Mouse (Mus musculus): ENCODE data around the gene Rnf224.

The Rnf224 gene

GRCm38 (mm10) chr2:25225811-25226379 lies 10.7 kb downstream of the Rnf224 start:
- peak in 1 of 2 experiments; percentile 4 for DNase-seq

- peak; percentile 96 to 97 for DNase-seq
Measured at GRCm38 (mm10) chr2:25224766-25225752, 11.5 kb downstream of the Rnf224 start.

GRCm38 (mm10) chr2:25224492-25224765 lies 12.2 kb downstream of the Rnf224 start, which contains the start of gene Tubb4b:
TSS of gene Tubb4b (minus strand) at chr2:25224702.
- no peak for DNase-seq

- DNase-seq = peak in 1 of 2 experiments; percentile 85
Measured at GRCm38 (mm10) chr2:25223681-25224491, 12.7 kb downstream of the Rnf224 start.

DNA sequence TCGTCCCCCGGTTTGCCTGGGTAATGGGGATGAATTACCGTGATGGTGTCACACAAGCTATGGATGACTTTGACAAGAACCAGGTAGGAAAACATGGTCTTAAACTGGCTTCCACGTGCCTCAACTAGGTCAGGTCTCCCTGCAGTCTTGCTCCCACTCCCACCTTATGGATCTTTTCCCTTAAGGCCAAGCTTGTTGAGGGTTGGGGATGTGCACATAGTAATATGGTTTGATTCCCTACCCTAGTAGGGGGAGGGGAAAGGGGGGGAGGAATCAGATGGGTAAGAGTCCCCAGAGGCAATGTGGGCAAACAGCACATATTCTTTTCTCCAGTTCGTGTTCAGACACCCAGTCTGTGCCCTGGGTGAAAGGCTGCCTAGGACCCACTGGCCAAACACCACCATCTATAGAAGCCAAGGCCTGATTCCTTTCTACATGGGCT lies 15.2 kb downstream of the Rnf224 start:
- DNase-seq = no peak

- no peak for DNase-seq
Measured at GRCm38 (mm10) chr2:25218445-25218844, 18.1 kb downstream of the Rnf224 start, which contains the start of gene Fam166a. TSS of gene Fam166a (plus strand) at chr2:25218745.

DNA sequence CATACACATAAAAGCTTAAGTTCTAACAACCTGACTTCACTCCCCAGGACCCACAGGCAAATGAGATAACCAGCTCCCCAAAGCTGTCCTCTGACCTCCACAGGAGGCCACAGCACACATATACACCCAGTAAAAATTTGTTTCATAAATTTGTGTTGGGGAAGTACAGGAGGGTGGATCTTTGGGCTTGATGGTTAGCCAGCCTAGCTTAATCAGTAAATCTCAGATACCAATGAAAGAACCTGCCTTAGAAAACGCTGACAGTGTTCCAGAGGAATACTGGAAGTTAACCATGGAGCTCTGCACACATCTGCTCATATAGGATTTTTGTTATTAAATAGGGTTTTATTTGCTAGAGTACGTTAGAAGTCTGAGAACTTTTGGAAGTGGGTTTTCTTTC lies 18.9 kb downstream of the Rnf224 start:
- DNase-seq = no peak

DNA sequence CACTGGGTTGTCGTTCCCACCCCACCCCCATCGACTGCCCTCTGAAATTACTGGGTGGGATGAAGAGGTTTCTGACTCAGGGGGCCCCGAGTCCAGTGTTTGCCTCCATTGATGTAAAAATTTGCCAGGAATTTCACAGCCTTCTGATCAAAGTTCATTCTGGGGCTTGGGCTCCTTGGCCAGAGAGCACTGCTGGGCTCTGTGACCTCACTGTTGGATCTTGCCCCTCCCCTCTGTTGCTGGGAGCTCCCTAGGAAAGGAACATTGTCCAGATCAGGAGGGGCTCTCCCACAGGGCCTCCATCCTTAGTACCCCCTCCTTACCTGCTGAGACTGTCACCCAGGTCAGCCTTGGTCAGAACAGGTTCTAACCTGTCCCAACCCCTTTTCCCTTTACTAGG lies 22.1 kb downstream of the Rnf224 start, which contains the start of gene Stpg3:
Gene Stpg3 (minus strand): TSS at position 194 of the 400 bp plus-strand sequence.
- no peak for DNase-seq

- no peak for DNase-seq
Measured at GRCm38 (mm10) chr2:25213266-25213865, 23.2 kb downstream of the Rnf224 start.

GRCm38 (mm10) chr2:25211121-25211670 lies 25.4 kb downstream of the Rnf224 start, which contains the start of gene Nelfb:
TSS of gene Nelfb (minus strand) at chr2:25211489.
- DNase-seq = peak; percentile 92

DNA sequence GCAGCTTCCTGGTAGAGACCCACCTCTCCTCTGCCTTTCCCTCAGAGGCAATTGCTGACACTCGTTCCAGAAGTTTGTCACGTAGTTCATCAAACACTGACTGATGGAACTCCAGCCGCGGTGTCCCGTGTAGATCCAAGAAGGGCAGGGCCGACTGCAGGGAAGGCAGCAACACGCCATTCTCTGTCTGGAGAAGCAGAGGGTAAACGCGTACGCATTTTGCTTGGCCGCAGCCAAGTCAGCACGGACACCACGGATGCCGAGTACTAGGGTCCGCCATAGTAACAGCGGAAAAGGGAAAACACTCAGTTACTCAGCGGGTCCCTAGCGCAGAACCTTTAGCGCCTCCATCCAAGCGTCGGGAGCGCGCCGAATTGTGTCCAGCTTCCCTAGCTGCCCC lies 25.9 kb downstream of the Rnf224 start:
- DNase-seq = no peak

DNA sequence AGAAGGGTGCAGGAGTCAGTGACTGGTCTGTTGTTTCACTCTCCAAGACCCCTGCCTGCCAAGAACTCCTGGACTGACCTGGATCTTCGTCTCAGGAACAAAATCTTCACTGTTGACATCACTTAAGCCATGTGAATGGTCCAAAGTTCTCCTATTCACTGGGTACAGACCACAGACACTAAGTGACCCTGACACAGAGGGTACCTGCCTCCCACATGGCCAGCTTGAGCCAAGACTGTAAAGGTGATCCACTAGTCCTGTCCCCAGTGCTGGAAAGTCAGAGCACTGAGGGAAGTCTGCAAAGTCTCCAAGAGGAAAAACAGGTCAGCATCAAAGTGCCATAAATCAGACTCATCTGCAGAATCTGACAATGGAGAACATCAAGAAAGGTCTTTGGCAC lies 29.0 kb downstream of the Rnf224 start:
- DNase-seq = no peak

GRCm38 (mm10) chr2:25203631-25204214 lies 32.9 kb downstream of the Rnf224 start:
- no peak for DNase-seq

GRCm38 (mm10) chr2:25200631-25201030 lies 36.0 kb downstream of the Rnf224 start:
- no peak for DNase-seq

DNA sequence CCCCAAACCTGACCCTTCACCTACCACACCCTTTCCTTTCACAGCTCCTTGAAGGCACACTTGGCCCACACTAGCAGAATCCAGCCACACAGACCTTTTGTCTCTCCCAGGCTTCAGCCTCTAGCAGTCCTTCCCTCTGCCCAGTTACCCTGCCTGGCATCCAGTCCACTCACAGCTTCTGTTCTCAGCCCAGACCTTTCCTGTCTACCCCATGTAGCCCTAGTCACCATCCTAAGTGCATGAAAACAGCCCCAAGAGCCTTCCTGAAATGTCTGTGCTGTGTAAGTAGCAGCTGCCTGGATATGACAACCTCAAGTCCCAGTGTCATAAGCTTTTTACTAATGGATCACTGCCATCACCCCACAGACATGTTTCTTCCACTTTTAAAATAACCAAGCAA lies 38.6 kb downstream of the Rnf224 start:
- no peak for DNase-seq

- no peak for DNase-seq
Measured at GRCm38 (mm10) chr2:25197191-25197590, 39.4 kb downstream of the Rnf224 start.

DNA sequence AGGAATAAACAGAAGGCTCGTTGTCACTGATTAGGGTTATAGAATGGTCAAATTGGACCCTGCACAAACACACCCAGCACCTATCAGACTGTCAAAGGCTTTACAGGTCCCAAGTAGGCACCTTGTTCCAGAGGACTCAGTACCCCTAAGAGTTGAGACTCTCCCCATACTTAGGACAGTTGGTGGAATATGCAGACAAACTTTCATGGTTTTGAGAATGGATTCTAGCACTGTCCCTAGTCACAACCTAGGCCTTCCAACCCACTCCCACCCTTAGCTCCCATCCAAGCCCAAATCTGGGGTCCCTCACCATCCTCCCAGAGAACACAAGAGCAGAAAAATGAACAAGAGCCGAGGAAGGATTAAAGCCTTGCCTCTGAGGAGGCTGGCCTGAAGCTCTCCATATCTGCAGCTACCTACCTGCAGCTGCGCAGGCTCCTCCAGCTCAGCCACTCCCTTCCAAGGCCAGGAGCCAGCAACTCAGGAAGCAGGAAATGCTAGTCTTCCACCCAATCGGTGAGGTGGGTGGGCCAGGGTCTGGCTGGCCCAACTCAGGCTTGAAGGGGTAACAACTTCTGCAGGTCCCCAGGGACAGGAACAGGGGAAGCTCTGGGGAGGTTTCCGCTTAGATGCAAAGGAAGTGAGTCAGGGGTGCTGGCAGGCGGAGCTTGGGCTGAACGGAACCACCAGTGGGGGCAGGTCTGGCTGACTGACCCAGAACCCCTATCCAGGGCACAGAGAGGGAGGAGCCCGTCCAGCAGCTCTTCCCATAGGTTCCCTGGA lies 40.2 kb downstream of the Rnf224 start, which contains the start of gene Tor4a:
Gene Tor4a (minus strand): TSS at position 715 of the 783 bp plus-strand sequence.
- no peak for DNase-seq

DNA sequence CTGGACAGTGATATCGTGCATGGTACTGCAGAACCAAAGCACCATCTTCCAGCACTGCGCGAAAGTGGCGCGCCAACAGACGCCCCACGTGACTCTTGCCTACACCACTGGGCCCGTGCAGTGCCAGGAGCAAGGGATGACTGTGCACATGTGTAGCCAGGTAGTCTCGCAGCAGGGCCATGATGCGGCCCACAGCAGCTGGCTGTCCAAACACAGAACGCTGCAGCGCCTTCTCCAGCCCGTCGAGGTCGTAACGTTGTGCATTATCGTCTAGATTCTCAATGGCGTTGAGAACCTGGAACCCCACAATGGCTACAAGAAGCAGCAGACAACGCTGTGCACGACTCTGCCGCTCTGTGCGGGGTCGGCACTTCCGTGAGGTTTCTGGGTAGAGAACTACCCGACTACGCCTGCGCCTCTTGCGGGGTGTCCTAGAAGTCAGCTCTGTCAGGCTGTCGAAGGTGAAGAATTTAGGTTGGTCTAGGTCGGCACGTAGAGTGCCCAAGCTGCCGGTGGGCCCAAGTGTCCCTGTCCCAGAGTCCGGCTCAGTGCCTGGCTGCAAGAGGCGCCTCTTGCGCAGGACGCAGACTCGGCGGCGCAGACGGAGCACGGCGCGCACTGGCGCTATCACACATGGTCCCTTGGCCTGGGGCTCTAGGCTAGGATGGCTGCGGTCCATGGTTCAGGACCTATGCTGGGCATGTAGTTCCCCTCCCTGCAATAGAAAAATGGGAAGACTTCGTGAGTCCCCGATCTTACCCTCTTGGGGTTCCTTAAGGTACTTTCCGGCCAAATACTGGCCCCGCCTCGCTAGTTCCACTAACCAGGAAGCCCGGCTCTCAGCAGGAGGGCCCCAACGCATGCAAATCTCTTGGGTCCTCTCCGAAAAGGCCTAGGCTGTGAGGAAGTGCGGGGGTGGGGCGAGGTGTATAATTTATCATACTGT lies 41.1 kb downstream of the Rnf224 start:
- no peak for DNase-seq

GRCm38 (mm10) chr2:25194486-25195171 lies 42.0 kb downstream of the Rnf224 start:
- no peak for DNase-seq
